Mouse (Mus musculus) cerebellum, adult (tissue): ENCODE measurements around the gene Rnf150.

ENCODE experiments used
- ATAC-seq: cut with Nextera tagmentation; 2 replicates; pipeline ENCODE4 v1.9.2; 2017; ENCODE audit warnings: mild to moderate bottlenecking, moderate library complexity, mixed read lengths; ENCODE audit not compliant: insufficient number of reproducible peaks, low FRiP score, low TSS enrichment

Rnf150 gene

DNA sequence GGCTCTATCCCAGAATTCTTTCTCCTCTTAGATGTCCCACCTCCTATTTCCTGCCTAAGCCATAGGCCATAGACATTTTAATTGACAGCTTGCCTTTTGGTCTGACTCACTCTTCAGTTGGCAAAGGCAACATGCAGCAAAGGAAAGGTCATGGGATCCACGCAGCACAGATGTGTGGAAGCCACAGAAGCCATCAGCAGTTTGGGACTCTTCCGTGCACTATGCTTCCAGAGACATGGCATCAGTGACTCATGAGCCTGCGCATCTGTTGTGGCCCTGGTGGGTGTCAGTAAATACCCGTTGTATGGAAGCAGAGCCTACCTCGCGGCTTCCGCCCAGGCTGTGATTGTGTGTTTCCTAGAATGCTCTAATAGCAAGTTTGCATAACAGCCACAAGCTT is 68.4 kb downstream of the Rnf150 start:
- no peak for ATAC-seq

DNA sequence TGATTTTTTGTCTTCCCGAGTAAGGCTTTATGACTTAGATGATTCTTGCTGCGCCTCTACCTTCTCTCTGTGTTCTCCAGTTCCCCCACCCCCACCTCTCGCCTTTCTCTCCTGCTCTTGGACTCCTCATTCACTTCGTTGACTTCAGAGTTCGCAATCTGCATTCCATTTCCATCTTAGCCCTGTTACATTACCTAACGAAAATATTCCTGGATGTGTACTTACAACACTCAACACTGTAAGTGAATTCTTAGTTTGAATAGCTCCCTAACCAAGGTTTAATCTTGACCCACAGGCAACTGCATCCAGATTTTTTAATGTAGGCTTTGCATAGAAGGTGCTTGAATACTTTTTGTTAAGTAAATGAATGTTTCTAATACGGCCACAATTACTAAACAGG is 73.0 kb downstream of the Rnf150 start:
- no peak for ATAC-seq

DNA sequence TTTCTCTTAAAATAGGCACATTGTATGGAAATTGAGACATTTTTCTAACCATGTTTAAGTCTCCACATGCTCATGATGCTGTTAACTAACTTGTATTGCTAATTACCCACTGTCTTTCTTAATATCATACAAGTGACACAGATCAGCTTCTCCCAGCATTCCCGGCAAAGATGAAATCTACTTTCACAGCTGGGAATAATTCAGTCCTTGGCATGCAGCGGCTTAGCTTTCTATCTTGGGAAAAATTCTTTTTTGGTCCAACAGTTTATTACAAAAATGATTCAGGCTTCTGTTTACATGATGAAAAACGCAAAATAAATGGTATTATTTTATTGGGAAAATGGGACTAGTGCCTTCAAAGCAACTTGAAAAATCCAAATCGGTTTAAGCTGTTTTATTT is 73.7 kb downstream of the Rnf150 start:
- no peak for ATAC-seq

DNA sequence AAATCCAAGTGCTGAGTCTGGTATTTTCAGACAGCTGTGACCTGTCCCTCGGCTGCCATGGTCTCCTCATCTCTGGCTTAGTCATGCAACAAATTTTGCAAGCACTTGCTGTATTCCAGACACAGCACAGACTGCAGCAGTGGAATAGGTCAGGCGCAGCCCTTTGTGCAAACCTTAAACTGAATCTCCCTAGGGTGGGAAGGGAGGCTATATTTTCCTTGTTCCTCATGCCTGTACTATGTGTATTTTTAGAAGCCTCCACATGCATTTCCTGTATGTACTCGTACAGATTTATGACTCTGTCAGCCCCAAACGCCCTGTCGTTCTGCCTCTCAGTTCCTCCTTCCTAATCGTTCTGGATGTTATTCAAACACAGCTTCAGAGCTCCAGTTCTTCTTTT is 76.8 kb downstream of the Rnf150 start:
- peak; percentile 51; the same call in 1 of the 2 replicates for ATAC-seq

DNA sequence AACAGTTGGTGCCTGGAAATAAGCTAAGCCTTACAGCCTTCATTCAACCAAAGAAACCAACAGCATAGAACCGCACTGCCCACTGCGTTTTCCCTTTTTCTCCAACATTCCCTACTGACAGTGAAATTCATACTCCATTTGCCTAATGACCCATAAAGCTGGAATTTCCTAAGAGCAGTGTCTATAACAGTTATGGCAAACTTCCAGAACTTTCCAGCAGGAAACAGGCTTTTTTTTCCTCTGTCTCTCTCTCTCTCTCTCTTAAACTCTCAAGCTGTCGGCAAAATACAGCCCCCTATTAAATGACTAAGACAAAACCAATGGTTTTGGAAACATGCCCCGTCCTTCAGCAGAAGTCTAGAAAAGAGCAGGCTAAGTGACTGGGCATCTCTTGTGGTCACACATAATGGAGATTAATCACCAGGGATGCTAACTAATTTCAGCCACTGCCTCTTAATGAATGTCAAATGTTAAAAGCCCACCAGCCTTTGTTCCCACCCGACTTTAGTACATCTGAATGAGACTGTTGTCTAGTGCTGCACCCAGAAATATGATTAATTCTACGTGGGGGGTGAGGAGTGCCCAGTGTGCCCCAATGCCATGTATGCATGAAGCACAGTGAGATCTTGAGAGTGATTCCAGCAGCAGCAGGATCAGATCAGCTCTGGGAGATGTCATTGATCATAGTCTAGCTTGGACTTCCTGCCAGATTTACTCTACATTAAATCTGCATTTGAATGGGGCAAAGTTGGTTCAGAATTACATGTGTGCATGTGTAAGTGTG is 80.3 kb downstream of the Rnf150 start:
- ATAC-seq, result no peak

DNA sequence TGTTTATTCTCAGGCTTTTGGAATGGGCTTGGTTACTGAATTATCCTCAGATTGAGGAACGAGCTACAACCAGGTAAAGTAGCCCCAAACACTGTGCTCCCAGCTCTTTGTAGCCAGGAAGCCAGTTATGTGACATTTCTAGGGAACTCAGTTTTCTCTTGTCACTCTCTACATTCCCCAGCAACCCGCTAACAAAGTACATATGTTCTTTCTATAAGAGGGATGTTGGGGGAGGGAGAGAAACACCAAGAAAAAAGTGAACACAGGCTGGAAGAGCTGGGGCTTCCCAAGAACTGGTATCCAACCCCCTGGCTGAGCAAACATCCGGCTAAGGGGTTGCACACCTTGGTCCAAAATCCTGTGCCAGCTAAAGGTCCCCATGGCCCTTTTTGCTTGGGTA is 82.7 kb downstream of the Rnf150 start:
- ATAC-seq, result no peak

DNA sequence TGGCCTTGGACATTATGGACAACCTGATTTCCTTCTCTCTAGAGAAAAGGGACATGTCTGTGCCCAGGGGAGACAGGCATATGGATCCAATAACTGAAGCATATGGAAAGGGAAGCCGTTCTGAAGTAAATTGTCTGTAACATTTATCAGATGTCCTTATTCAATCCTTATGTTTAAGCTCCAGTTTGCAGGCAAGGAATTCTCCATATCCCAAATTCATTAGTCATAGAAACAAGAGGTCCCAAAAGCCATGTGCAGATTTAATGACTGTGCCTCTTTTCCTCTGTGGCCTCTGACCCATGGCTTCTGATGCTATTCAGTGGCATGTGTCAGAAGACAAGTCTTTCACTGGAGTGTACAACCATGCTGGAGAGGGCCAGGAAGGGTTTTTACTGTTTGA is 83.5 kb downstream of the Rnf150 start:
- no peak for ATAC-seq

DNA sequence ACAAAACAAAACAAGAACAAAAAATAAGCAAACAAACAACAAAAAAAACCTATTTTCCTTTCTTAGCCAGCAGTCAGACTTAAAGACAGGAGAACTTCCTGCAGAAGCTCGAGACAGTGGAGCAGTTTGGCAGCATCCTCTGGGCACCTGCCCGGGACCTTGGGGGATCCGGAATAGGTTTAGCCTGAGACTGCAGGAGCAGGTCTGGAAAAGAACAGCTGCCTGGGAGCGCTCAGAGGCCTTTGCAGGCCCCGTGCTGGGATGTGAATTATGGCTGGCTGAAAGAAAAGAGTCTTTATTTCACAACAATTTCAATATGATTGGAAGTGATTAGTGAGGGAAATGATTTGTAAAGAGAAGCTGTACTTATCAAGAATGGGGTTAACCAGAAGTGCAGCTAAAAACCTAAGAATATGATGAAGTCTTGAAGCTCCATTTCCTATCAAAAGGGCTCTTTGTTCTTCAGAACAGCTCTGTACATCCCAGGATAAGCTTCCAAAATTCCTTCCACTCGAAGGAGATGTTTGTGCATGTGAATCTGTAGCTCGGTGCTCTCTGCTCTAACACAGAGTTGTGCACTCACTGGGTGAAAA is 92.1 kb downstream of the Rnf150 start:
- peak; percentile 66; the same call in 1 of the 2 replicates for ATAC-seq

DNA sequence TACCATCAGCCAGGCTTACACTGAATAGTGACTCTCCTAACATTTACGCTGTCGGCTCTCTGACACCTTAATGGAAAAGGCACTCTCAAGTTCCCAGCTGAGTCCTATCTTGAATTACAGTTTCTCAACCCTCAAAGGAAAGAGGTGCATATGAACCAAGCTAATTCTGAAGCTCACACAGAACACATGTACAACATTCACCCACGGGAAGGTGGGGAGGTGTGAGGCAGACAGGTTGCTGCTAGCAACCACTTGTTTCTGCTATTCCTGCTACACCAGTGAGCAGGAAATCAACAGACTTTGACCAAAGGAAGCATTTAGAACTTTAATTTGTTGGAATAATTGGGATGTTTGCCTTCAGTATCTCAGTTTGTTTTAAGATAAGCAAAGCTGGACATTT is 96.3 kb downstream of the Rnf150 start:
- no peak for ATAC-seq

DNA sequence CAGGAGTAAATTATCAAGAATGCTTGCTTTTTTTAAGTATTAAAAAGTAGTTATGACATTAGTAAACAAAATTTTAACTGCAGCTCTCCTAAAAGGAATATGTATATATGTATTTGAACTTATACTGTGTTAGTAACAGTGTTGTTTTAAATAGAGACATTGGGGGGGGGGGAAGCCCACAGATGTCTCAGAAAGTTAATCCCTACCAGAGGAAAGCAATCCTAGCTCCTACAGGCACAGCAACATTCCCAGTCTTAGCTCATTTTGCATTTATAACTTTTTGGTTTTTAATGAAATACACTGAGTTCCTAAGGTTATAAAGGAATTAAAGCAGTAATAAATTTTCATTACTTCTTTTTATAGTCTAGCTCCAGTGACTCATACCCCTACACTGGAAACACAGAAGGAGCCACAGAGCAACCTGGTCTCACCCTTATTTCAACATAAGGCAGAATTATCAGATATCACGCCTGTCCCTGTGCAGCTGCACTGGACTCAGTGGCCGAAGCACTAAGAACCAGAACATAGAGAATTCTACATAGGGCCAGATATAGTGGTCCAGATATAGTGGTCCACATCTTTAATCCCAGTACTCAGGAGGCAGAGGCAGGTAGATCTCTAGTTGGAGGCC is 96.9 kb downstream of the Rnf150 start:
- no peak for ATAC-seq

DNA sequence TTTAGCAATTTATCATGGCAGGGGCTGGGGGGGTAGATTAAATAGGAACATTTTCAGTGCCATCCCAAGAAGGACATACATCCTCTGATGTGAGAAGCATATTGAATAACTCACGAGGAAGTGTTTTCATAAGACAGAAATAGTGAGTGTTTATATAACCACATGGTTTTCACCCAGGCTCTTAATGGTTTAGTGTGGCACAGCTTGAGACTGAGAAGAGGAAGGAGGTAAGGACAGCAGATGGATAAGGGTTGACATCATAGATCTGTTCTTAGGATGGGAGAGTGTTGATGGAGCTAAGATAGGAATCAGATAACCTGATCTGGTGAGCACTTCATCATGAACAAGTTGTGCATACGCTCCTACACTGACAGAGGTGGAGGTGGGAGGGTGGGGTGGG is 101.4 kb downstream of the Rnf150 start:
- no peak for ATAC-seq

DNA sequence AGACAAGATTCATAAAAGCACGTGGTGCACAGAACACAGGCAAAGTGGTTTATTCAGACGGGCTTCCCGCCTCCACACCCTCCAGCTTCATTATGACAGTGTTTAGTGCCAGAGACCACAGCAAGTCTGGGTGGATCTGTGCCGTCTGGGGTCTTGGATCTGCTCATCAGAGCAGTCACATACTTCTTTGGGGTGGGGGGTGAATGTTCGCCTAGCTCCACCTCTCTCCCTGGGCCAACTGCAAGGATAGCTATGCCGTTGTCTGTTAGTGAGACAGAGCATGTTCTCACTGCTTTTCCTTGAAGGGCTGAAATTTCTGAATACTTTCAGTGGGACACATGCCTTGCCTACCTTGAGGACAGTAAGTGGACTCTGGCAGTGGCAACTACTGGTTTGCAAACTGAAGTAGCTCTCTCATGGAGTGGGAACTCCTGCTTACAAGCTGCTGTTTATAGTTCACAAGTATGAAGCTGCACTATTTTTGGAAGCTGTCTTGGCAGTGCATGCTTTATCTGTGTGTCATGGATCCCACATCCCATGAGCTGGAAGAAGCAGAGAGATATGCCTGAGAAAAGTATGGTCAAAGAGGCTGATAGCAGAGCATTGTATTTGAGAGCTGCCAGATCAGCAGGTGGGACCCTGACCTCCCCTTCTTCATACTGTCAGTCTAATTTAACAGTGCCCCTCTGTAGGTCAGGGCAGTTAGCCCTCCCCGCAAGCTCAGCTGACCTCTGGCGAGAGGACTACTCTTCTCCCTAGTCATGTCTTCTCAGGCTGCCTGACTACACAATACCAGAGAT is 104.9 kb downstream of the Rnf150 start:
- no peak for ATAC-seq

DNA sequence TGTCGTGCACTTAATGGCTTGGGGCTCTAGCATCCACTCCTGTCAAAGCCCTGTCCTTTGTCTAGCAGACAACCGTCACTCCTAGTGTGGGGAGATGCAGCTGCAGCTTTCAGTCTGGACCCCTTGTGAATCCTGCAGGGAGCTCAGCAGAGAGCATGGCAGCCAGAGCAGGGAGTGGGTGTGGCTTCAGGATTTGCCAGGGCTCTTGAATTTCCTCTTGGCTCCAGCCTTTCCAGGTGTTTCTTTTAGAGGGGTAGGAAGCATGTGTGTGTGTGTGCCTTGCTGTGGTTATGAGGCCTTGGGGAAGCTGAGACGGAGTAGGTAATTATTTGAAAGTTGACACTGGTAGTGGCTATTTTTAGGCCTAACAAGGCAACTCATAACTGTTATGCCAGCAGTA is 106.8 kb downstream of the Rnf150 start:
- ATAC-seq, result no peak

DNA sequence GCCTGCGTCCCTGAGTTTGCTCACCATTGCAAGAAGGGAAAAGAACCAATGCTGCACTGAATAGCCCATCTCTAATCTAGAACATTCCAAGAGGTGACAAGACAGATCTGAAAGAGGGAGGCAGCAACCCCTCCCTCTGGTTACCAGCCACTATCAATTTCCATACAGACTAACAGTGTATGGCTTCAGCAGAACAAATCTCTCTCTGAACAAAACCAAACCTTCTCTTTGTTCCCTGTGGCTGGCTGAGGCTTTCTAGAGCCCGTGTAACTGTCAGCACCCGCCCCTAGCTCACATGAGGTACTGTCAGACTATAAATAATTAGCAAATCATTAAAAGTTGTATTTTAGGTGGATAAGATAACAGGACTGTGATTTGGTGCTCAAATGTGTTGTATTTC is 109.7 kb downstream of the Rnf150 start:
- ATAC-seq, result no peak

DNA sequence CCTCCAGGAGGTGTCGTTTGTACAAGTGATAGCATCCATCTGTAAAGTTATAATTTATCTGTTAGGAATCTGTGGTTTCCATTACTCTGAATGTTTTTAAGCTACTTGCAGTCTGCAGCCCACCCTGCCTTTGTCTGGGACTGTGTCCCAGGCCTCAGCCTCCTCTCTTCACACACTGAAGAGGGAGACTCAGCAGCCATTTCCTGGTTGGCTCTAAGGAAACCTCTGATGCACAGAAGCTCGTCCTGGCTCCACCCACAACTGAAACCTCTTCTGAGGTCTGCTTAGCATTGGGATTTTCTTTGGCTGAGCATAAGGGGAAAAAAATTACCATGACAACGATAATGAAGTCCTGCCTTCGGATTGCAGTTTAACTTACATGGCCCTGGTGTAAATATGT is 110.2 kb downstream of the Rnf150 start:
- no peak for ATAC-seq

DNA sequence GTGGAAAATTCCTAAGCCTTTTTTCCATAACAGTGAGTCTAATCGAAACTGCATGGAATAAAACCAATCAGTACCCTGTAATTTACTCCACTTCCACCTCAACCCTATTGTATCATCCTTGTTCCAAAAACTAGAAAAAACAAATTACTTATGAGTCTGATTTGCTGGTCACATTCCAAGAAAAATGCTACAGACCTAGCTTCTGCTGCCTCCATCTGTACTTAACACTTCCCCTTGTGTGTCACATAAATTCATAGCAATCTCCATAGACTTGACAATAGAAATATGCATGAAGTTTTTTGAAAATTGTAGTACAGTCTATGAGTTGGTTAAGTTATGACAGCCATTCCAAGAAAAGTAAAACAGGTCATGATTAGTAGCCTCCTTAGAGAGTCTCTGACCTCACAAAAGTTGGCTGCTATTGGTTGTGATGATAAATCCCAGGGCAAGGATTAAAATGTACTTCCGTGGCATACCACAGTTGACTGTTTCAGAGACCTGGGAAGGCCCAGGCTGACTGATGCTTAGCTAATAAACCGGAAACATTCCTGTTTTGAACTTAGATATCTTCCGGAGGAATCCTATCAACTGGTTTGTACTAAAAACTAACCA is 118.2 kb downstream of the Rnf150 start:
- no peak for ATAC-seq

DNA sequence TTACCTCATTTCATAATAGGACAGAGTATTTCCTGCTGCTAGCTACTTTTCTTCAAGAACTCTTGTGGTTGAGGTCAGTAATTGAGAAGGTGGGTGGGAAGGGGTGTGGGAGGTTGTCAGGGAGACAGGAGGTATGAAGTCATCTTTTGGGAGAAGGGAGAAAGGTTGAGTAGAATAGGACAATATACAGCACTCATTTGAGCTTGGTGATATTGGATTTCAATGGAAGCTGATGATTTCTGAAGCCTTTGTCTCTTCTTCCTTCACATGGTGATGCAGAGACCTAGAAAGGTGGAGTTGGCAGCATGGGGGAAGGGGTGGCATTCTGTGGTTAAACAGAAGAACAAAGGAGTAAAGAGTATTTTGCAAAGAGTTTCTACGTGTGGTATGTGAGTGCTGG is 119.7 kb downstream of the Rnf150 start:
- ATAC-seq, result no peak

DNA sequence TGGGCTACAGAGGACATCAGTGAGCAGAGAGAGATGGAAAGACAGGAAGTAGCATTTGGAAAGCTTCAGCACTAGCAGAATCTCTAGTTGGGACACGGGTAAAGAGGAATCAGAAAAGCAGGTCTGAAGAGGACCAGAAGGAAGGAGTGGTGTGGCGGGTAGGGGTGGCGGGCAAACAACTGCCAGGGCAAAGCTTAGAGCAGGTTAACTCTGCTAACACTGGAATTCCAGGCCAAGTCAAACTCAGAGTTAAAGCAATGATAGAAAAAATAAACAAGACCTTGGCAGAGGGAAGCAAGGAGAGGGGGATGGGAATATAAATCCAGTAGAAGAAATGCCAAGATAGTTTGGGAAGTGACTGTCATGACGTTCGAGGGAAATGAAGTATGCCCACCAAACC is 120.1 kb downstream of the Rnf150 start:
- ATAC-seq, result no peak

DNA sequence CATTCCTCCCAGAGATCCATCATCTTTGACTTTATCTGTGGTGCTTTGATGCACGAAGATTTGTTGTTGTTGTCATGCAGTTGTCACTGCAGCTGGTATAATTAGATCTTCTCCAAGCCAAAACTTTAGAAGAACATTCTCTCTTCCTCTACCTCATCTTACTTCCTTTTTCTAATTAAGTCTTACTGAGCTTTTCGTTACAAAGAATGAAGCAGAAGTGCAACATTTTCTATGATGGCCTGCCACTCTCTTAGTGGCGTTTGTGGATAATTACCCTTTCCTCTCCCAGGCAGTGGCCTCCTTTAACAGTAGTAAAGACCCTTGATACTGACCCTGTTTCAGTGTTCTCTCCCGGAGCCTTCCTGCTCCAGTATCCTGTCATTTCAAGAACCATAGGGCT is 128.9 kb downstream of the Rnf150 start:
- no peak for ATAC-seq

DNA sequence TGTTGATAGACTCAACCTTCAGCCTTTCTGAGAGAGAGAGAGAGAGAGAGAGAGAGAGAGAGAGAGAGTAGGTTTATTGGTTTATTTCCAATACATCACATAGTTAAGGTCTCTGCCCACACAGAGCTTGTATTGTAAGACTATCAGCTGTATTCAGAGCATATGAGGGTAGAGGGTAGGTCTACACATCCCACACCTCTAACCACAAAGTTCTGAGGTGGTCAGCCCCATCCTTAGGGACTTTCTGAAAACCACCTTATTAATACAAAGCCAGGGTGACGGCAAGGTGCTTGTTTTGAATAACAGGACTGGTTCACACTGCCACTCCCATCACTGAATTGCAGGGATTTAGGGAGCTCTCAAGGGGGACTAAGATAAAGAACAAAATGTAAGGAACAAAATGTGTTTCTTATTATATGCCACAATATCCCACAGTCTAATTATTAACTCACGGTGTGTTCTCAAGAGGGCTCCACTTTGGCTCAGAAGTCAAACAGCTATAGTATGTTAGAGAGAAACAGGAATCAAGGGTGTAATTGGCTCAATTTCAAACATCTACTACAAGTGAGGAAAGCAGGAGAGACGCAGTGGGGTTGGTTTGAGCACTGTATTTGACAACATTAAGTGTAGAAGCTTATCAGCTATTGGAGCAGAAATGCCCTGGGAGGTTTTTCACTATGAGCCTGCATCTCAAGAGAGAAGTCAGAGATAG is 132.7 kb downstream of the Rnf150 start:
- ATAC-seq, result no peak
